Mouse (Mus musculus) limb, embryonic 14.5 days (tissue): ENCODE results near the gene Igf1r. TPM values are rescaled to one million over a fixed set of nuclear protein-coding genes. Genes with fewer than 3 reads are reported as not detected.

Experiments
- ATAC-seq: fragments of 200-750 bp; cut with Nextera tagmentation; 2 replicates; pipeline ENCODE4 v1.8.0; 2017; ENCODE audit warnings: low read depth, moderate number of reproducible peaks, moderate TSS enrichment; ENCODE audit not compliant: low FRiP score
- DNase-seq: peaks from one replicate; pipeline ENCODE4 v3.0.0-alpha.2; 2015; ENCODE audit warnings: low spot score
- H3K27ac ChIP-seq: fragments of 300-500 bp; sonication (generic); replicated peaks from 2 replicates; pipeline ENCODE4 v1.5.1; 2014; ENCODE audit warnings: low read depth, mild to moderate bottlenecking, low read length, moderate library complexity, mixed read lengths
- H3K27me3 ChIP-seq: fragments of 300-500 bp; sonication (generic); 2 replicates; pipeline ENCODE4 v1.6.1; 2014; ENCODE audit warnings: low read length, mixed read lengths; ENCODE audit not compliant: control insufficient read depth, insufficient read depth
- H3K36me3 ChIP-seq: fragments of 300-500 bp; sonication (generic); 2 replicates; pipeline ENCODE4 v1.6.1; 2014; ENCODE audit warnings: mild to moderate bottlenecking, low read length, moderate library complexity, mixed read lengths; ENCODE audit not compliant: control insufficient read depth, insufficient read depth
- H3K4me1 ChIP-seq: fragments of 300-500 bp; sonication (generic); 2 replicates; pipeline ENCODE4 v1.6.1; 2014; ENCODE audit warnings: antibody characterized with exemption, low read length, mixed read lengths; ENCODE audit not compliant: control insufficient read depth, insufficient read depth
- H3K4me2 ChIP-seq: fragments of 300-500 bp; sonication (generic); replicated peaks from 2 replicates; pipeline ENCODE4 v1.6.1; 2014; ENCODE audit warnings: low read depth, mild to moderate bottlenecking, low read length, moderate library complexity; ENCODE audit not compliant: severe bottlenecking
- H3K4me3 ChIP-seq: fragments of 300-500 bp; sonication (generic); replicated peaks from 2 replicates; pipeline ENCODE4 v1.5.1; 2014; ENCODE audit warnings: low read length
- H3K9ac ChIP-seq: fragments of 300-500 bp; sonication (generic); 2 replicates; pipeline ENCODE4 v1.6.1; 2014; ENCODE audit warnings: mild to moderate bottlenecking, low read depth, low read length, moderate library complexity; ENCODE audit not compliant: severe bottlenecking
- H3K9me3 ChIP-seq: fragments of 300-500 bp; sonication (generic); 2 replicates; pipeline ENCODE4 v1.6.1; 2016; ENCODE audit warnings: low read length; ENCODE audit not compliant: control insufficient read depth
- POLR2A ChIP-seq: fragments of 200-500 bp; IDR thresholded peaks from 2 replicates; pipeline ENCODE4 v1.8.0; 2012; ENCODE audit warnings: inconsistent platforms, mild to moderate bottlenecking, moderate library complexity, borderline replicate concordance; ENCODE audit not compliant: insufficient read depth, insufficient read length; ENCODE audit errors: extremely low read depth
- WGBS: fragments of 180-500 bp; shearing (Covaris S2); extraction: QIAGEN DNeasy Blood & Tissue Kit; methylation state at CpG from one replicate; pipeline ENCODE4 v1.1.7; 2014; 5-methylcytosine and 5-hydroxymethylcytosine counted together
- polyA plus RNA-seq, 2 experiments: library from polyadenylated mRNA; depleted of rRNA in 1 of 2; stranded (reverse) in 1 of 2; unstranded in 1 of 2; fragments of >200 nt; fragmentation: Nextera tagmentation in 1 of 2; extraction: Ambion mirVana in 1 of 2; gene quantifications; 2 replicates each; pipeline versions ENCODE4 v1.2.1 to v1.2.3; 2012 to 2014

Igf1r gene
- polyA plus RNA-seq, 2 experiments: 22.5 to 34.6 TPM

DNA sequence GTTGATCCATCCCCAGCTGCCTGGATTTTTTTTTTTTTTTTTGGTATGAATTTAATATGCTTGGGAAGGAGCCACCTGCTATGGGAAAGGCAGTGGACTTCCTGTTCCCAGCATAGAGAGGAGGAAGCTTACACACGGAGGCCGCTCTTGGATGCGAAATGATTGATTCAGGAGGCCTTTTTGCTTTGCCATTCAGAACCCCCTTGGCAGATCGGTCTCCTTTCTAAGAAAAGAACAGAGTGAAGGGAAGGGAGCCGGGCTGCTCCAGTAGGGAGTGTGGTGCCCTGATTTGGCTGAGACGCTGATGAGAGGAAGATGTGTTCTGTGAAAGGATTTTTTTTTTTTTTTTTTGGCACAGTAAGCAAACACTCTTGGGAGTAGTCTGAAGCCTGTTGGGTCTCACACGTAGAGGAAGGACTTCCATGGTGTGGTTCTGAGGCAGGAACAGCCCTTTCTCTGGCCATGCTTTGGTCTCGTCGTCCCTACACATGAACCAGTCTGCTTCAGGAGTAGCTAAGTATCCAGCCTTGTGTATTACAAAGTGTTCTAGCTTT lies 269.1 kb downstream of the Igf1r start:
- whole genome bisulfite sequencing: 82% methylated on average over 9 of the region's 9 CpGs
- Histone ChIP-seq H3K4me3 (no peak overlapping the region), H3K4me2 (no peak overlapping the region), H3K27me3 (no peaks in the 10 kb centered on the region), H3K4me1 (peaks cover 11% of the 10 kb centered on the region; the same call in 1 of the 2 replicates), H3K36me3 (peaks cover 78% of the 10 kb centered on the region), H3K9ac (no peak overlapping the region), H3K27ac (no peak overlapping the region), H3K9me3 (no peaks in the 10 kb centered on the region)
- DNase-seq: no peak
- no peak for TF ChIP-seq POLR2A
- ATAC-seq: no peak

DNA sequence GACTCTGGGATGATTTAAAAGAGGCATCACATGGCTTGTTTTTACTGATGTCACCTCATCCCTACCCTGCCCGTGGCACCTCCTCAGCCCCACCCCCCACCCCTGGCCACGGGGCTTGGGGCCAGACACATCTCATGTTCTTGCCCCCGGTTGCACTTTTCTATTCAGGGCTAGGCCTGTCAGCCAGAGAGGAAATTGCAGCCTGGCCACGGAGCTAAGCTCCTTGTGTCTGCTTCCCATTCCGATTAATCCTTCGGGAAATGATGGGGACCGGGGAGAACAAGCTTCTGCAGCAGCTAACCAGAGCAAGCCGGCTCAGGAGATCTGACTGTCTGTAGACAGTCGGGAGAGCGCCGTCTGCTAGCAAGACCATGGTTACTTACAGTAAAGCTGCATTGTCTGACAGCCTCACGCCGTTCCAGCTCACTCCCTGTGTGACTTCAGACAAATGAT lies 270.8 kb downstream of the Igf1r start:
- Histone ChIP-seq H3K27me3 (no peaks in the 10 kb centered on the region), H3K4me2 (no peak overlapping the region), H3K4me3 (no peak overlapping the region), H3K4me1 (peaks cover 14% of the 10 kb centered on the region; the same call in 1 of the 2 replicates), H3K9me3 (no peaks in the 10 kb centered on the region), H3K27ac (peak overlapping the region; percentile 61), H3K36me3 (peaks cover 76% of the 10 kb centered on the region), H3K9ac (no peak overlapping the region)
- 32% methylated on average over 13 of the region's 13 CpGs for WGBS
- ATAC-seq: peak; percentile 61; the same call in 1 of the 2 replicates
- peak; percentile 55 for DNase-seq
- no peak for TF ChIP-seq POLR2A

DNA sequence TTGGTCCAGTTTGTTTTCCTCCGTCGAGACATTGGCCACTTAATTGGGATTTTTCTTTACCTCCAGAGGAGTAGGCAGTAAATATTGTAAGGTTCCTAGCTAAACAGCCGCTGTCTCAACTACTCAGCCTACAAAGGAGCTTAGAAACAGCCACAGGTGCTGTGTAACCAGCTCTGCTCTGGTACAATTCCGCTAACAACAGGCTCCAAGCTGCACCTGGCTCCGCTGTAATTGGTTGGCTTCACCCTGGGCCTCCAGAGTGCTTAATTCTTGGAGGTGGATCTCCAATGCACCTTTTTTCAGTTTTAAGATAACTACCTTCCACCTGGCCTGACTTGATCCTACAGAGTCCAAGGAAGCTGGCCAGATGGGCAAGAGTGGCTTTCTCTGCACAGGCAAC lies 271.4 kb downstream of the Igf1r start:
- no peak overlapping the region for H3K9ac ChIP-seq
- H3K4me3 ChIP-seq: no peak overlapping the region
- 65% methylated on average over 5 of the region's 5 CpGs for WGBS
- DNase-seq (no peak), ATAC-seq (no peak)
- H3K27me3 ChIP-seq: no peaks in the 10 kb centered on the region
- H3K27ac ChIP-seq: peak overlapping the region; percentile 61
- no peak for TF ChIP-seq POLR2A
- H3K36me3 ChIP-seq: peaks cover 72% of the 10 kb centered on the region
- H3K4me2 ChIP-seq: no peak overlapping the region
- H3K9me3 ChIP-seq: no peaks in the 10 kb centered on the region
- H3K4me1 ChIP-seq: peaks cover 16% of the 10 kb centered on the region; the same call in 1 of the 2 replicates

DNA sequence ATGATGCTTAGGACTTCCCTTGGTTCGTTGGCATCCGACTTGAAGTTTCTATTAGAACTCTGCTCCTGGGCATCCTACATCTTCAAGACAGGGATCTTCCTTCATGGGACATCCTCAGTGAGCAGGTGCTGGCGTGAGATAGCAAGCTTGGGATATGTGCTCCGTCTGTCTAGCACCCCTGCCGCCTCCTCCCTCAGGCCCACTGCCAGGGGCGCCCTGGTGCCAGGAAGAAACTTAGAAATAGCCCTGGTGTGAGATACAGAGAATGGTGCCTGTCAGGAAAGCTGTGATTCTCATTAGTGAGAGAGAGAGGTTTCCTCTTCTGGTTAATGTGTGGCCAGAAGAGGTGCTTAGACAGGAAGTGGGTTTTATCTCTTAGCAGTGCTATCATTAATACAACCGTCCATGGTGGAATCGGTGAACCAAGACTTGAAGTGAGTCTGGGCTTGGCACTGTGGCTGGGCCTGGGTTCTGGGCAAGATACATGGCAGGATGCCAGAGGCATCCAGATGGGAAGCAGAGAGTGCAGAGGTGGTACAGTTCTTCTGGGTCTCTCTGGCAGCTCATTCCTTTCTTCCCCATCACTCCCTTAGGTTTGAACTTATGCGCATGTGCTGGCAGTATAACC lies 272.9 kb downstream of the Igf1r start:
- H3K9ac ChIP-seq: no peak overlapping the region
- no peak overlapping the region for H3K27ac ChIP-seq
- H3K36me3 ChIP-seq: peaks cover 81% of the 10 kb centered on the region
- no peaks in the 10 kb centered on the region for H3K9me3 ChIP-seq
- no peak for ATAC-seq
- DNase-seq: no peak
- 86% methylated on average over 9 of the region's 9 CpGs for WGBS
- H3K27me3 ChIP-seq: no peaks in the 10 kb centered on the region
- peaks cover 16% of the 10 kb centered on the region; the same call in 1 of the 2 replicates for H3K4me1 ChIP-seq
- no peak for TF ChIP-seq POLR2A
- no peak overlapping the region for H3K4me2 ChIP-seq
- H3K4me3 ChIP-seq: no peak overlapping the region

DNA sequence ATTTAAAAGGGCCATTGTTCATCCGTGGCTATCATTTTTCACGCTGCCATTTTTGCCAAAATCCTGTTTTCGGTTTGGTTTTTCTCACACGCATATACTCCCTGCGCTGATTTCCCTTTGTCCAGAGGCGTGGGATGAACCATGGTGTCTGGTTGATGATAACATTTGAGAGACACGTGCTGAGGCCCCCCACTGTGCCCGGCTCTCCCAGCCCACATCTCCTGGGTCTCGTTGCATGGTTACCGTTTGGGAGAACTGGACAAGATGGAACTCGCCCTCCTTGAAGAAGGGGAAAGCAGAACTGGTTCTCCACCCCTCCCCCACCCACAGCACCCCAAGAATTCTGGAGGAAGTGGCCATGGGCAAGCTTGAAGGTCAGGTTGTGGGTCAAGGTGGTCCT lies 274.4 kb downstream of the Igf1r start:
- Histone ChIP-seq H3K36me3 (peaks cover 83% of the 10 kb centered on the region), H3K4me3 (no peak overlapping the region), H3K9me3 (no peaks in the 10 kb centered on the region), H3K27me3 (no peaks in the 10 kb centered on the region), H3K27ac (no peak overlapping the region), H3K4me2 (no peak overlapping the region), H3K4me1 (peaks cover 16% of the 10 kb centered on the region; the same call in 1 of the 2 replicates), H3K9ac (no peak overlapping the region)
- DNase-seq: no peak
- WGBS: 77% methylated on average over 11 of the region's 11 CpGs
- ATAC-seq: no peak
- TF ChIP-seq POLR2A: no peak

DNA sequence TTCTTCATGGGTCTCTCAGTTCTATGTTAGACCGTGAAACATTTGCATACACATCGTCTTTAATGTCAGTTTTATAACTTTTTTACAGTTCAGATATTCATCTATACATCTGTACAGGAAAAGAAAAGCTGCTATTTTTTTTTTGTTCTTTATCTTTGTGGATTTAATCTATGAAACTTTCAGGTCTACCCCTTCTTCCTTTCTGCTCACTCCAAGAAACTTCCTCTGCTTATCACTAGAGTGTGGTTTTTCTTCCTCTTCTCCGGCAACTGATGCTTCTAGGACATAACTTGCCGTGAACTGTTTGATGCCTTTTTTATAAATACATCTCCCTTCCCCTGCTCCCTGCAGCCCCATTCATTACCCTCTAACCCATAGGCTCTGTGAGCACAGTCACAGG lies 275.0 kb downstream of the Igf1r start:
- Histone ChIP-seq H3K9me3 (no peaks in the 10 kb centered on the region), H3K27me3 (no peaks in the 10 kb centered on the region), H3K27ac (no peak overlapping the region), H3K9ac (no peak overlapping the region), H3K4me1 (peaks cover 18% of the 10 kb centered on the region; the same call in 1 of the 2 replicates), H3K36me3 (peaks cover 77% of the 10 kb centered on the region), H3K4me3 (no peak overlapping the region), H3K4me2 (no peak overlapping the region)
- no peak for TF ChIP-seq POLR2A
- ATAC-seq (no peak), DNase-seq (no peak)
- WGBS: 74% methylated on average over 4 of the region's 4 CpGs
